Mouse (Mus musculus) olfactory bulb, adult 2 months (tissue): Measurements from ENCODE around the gene Slfnl1. TPM values are rescaled to one million over a fixed set of nuclear protein-coding genes. Genes with fewer than 3 reads are reported as not detected.

Experiments used
- H3K27ac ChIP-seq: fragments of 200-500 bp; 2 replicates; pipeline ENCODE4 v1.5.1; 2012; ENCODE audit warnings: low read depth, low read length; ENCODE audit not compliant: insufficient read depth
- H3K4me1 ChIP-seq: fragments of 200-500 bp; 2 replicates; pipeline ENCODE4 v1.6.1; 2012; ENCODE audit warnings: low read length; ENCODE audit not compliant: control insufficient read depth, insufficient read depth
- H3K4me3 ChIP-seq: fragments of 200-500 bp; 2 replicates; pipeline ENCODE4 v1.5.1; 2012; ENCODE audit warnings: mild to moderate bottlenecking, low read depth, low read length, moderate library complexity; ENCODE audit not compliant: insufficient read depth
- CTCF ChIP-seq: fragments of 200-500 bp; IDR thresholded peaks from 2 replicates; pipeline ENCODE4 v1.5.1; 2012; ENCODE audit warnings: low read depth, mild to moderate bottlenecking, low read length, moderate library complexity; ENCODE audit not compliant: insufficient read depth
- POLR2A ChIP-seq: fragments of 200-500 bp; IDR thresholded peaks from 2 replicates; pipeline ENCODE4 v1.6.1; 2012; ENCODE audit warnings: mild to moderate bottlenecking, low read depth, low read length, moderate library complexity; ENCODE audit not compliant: insufficient read depth
- WGBS: fragments of 180-500 bp; shearing (Covaris S2); methylation state at CpG from one replicate; pipeline ENCODE4 v1.1.7; 2018; 5-methylcytosine and 5-hydroxymethylcytosine counted together
- polyA plus RNA-seq: library from polyadenylated mRNA; stranded (reverse); fragments of >200 nt; gene quantifications from 2 replicates; pipeline ENCODE4 v1.2.4, GENCODE M21; 2012; ENCODE audit warnings: low replicate concordance; ENCODE audit not compliant: missing spikeins, insufficient read depth, insufficient read length

Gene Slfnl1
- polyA plus RNA-seq, 1 experiment, result not detected

GRCm38 (mm10) chr4:120571070-120571464 lies 39.0 kb downstream of the Slfnl1 start:
- no peak overlapping the region for H3K27ac ChIP-seq
- no peak overlapping the region for H3K4me3 ChIP-seq
- H3K4me1 ChIP-seq, result no peaks in the 10 kb centered on the region
- no peak for TF ChIP-seq POLR2A
- no peak for TF ChIP-seq CTCF
- 79% methylated on average over 3 of the region's 3 CpGs for WGBS

- 51% methylated on average over 3 of the region's 3 CpGs for WGBS
- TF ChIP-seq POLR2A, result no peak
- TF ChIP-seq CTCF, result no peak
- Histone ChIP-seq H3K27ac (no peak overlapping the region), H3K4me3 (no peak overlapping the region), H3K4me1 (no peaks in the 10 kb centered on the region)
Observed at GRCm38 (mm10) chr4:120571691-120572090, 39.7 kb downstream of the Slfnl1 start.

GRCm38 (mm10) chr4:120580894-120581293 lies 48.9 kb downstream of the Slfnl1 start:
- H3K4me1 ChIP-seq, result no peaks in the 10 kb centered on the region
- H3K4me3 ChIP-seq, result no peak overlapping the region
- H3K27ac ChIP-seq, result no peak overlapping the region
- TF ChIP-seq POLR2A, result no peak
- TF ChIP-seq CTCF, result no peak
- WGBS, result 79% methylated on average over 5 of the region's 5 CpGs

GRCm38 (mm10) chr4:120581711-120582110 lies 49.7 kb downstream of the Slfnl1 start:
- H3K4me3 ChIP-seq, result no peak overlapping the region
- TF ChIP-seq CTCF (no peak), POLR2A (no peak)
- H3K27ac ChIP-seq, result no peak overlapping the region
- no peaks in the 10 kb centered on the region for H3K4me1 ChIP-seq
- WGBS, result 89% methylated on average over 9 of the region's 9 CpGs

Other genes starting within 250 kb of the Slfnl1 start
- gene Foxo6, start 244.9 kb upstream of the Slfnl1 start, polyA plus RNA-seq, result not detected in 2 replicates
- not detected in 2 replicates for gene Scmh1, start 127.0 kb upstream of the Slfnl1 start, polyA plus RNA-seq
- gene Ctps, start 38.0 kb downstream of the Slfnl1 start, polyA plus RNA-seq, result not detected in 2 replicates
- gene Gm8439, start 56.5 kb downstream of the Slfnl1 start, polyA plus RNA-seq, result not detected in 2 replicates
- not detected in 2 replicates for gene Cited4, start 134.3 kb downstream of the Slfnl1 start, polyA plus RNA-seq
- gene Kcnq4, start 216.4 kb downstream of the Slfnl1 start, polyA plus RNA-seq, result not detected in 2 replicates